Mouse (Mus musculus) thymus, postnatal 0 days (tissue): ENCODE measurements around the gene Rpsa. TPM values are rescaled to one million over a fixed set of nuclear protein-coding genes. Genes with fewer than 3 reads are reported as not detected.
"Not testable (repeated sequence)": the region's sequence is repeated elsewhere in the genome, so short reads cannot be mapped to it uniquely, and the experiment has no call there.

Source experiments
- DNase-seq: peaks from one replicate; pipeline ENCODE4 v3.0.0-alpha.2; 2015; ENCODE audit warnings: low spot score
- polyA plus RNA-seq: library from polyadenylated mRNA; unstranded; fragments of >200 nt; fragmentation: Nextera tagmentation; extraction: Ambion mirVana; gene quantifications from 2 replicates; pipeline ENCODE4 v1.2.1, GENCODE M21; 2015

The Rpsa gene
- polyA plus RNA-seq: 1,819 and 1,824 TPM in 2 replicates

DNA sequence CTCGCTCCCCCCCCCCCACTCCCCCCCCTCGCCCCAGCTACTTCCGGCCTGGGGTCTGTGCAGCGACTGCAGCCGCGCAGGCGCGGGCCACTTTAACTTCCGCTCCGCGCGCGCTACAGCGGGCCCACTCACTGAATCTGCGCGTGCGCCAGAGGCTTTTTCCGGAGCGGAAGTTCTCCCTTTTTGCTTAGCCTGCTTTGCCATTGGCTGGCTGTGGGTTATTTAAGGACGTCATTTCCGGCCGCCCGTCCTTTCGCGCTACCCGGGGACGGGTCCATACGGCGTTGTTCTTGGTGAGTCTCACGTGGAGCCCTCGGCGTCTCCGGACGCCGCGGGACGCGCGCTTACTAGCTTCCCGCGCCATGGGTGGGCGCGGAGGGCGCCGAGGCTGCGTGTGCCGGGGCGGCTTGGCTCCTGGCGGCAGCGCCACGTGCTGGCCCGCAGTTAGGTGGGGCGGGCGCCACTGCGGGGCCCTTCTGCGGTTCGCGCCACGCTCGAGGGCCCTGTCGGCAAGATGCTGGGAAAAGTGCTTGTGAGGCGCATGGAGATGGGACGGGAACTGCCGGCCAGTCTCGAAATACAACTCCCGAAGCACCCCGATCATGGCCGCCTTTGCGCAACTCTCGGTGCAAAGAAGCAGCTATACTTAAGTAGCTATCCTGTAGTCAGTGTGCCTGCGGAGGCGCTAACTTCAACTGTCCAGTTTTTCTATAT is at the start of gene Rpsa:
TSS of gene Rpsa (plus strand) at position 152 of the 714 bp plus-strand sequence.
- DNase-seq: peak; percentile 99

GRCm38 (mm10) chr9:120078241-120078640 is 49.2 kb upstream of the Rpsa start:
- DNase-seq: peak; percentile 50

GRCm38 (mm10) chr9:120079901-120080300 is 47.6 kb upstream of the Rpsa start:
- DNase-seq: no peak

- DNase-seq: no peak
Measured at GRCm38 (mm10) chr9:120080546-120081108, 46.9 kb upstream of the Rpsa start.

DNA sequence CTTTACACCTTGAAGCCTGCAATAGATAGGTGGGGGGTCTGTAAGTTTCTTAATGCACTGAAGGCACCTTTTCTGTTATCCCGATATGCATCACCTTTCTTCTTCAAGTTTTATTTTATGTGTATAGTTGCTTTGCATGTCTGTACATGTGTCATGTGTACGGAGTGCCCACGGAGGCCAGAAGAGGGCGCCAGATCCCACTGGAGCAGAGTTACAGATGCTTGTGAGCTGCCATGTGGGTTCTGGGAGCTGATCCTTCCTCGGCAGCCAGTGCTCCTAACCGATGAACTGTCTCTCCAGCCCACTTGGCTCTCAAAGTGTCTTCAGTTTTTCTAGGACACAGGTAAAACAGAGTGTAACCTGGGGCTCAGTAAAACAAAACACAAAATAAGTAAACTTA is 46.2 kb upstream of the Rpsa start:
- DNase-seq: no peak

- no peak for DNase-seq
Measured at GRCm38 (mm10) chr9:120081967-120082366, 45.5 kb upstream of the Rpsa start.

DNA sequence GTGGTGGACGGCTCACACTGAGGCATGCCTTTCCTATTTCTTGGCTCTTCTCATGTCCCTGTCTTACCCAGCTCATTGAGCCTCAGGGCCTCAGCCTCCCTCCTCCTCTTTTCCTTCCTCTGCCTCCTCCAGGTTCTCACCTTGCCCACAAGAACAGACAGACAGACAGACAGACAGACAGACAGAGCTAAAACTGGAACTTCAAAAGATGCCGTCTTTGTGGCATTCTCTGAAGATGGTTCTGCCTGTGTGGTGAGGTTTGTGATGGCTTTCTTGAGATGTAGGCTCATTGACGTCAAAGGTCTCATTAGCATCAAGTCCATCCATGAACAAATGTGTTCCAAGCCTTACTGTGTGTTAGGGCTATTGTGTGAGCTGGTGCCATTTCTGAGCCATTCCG is 44.8 kb upstream of the Rpsa start:
- DNase-seq: no peak

- DNase-seq: no peak
Measured at GRCm38 (mm10) chr9:120083158-120083894, 44.2 kb upstream of the Rpsa start.

DNA sequence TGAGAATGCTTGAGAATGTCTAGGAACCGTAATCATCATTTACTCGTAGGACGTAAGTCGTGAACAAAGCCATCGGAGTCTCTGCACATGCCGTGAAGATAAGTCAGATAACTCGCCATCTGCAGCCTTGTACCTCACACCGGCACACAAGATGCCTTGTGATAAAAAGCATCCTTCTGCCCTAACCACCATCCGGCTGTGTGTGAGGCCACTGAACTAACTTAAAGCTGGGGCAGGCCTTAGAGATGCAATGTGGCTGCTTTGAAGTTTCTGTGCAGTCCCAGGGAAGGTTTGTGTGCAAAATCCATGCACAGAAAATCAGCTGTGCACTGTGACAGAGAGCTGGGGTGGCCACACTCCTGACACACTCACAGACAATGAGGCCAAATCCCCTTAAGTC is 43.1 kb upstream of the Rpsa start:
- DNase-seq: peak; percentile 54

DNA sequence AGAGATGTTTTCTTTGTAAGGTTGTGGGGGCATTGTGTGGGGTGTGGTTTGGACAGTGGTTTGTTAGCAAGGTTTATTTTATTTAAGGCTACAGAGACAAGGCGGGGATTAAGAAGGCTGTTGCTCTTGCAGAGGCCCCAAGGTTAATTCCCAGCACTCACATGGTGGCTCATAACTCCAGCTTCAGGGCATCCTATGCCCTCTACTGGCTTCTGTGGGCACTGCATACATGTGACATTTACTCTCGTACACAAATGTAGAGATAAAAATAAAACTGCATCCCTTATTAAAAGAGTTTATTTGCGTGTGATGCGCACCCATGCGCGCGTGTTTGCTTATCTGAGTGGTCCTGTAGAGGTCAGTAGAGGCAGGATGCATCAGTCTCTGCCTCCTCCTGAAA is 38.4 kb upstream of the Rpsa start:
- DNase-seq: no peak

- DNase-seq: no peak
Measured at GRCm38 (mm10) chr9:120091086-120091485, 36.4 kb upstream of the Rpsa start.

DNA sequence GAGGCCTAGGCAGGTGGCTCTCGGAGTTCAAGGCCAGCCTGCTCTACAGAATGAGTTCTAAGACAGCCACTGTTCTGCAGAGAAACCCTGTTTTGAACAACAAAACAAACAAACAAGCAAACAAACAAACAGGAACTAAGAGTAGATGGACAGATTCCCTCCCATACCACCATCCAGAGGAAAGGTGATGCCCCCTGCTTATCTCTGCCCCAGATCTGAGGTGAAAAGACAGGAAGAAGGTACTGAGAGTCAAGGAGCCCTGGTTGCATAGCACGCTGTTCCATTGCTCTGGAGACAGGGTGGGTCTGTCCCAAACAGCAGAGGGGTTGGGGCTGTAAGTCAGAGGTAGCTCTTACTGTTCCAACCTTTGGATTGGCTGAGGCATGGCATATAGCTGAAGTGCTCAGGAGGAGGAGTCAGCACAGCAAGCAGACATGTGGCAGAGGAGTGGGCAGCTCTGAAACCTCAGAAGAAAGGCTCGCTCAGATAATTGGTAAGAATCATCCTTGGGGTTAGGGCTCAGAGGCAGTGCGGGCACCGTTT is 35.7 kb upstream of the Rpsa start, which contains the start of gene Ccr8:
TSS of gene Ccr8 (plus strand) at position 419 of the 543 bp plus-strand sequence.
- no peak for DNase-seq

- DNase-seq: no peak
Measured at GRCm38 (mm10) chr9:120093701-120094100, 33.8 kb upstream of the Rpsa start.

DNA sequence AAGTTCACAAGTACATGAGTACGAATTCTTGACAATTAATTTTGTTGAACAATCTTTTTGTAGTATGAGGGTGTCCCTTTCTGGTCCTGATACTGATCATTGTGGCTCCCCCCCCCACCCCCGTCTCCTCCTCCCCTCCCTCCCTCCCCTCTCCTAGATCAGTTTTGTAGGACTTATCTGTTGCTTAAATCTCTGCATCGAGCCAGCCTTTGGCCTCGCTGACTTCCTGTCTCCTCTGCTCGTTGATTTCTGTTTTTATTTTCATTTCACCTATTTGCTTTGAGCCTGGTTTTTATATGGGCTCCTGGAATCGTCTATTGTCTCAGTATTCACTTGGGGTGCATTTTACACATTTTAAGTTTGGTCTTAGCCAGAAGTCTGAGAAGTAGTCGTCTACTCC is 31.6 kb upstream of the Rpsa start:
- peak; percentile 35 for DNase-seq

DNA sequence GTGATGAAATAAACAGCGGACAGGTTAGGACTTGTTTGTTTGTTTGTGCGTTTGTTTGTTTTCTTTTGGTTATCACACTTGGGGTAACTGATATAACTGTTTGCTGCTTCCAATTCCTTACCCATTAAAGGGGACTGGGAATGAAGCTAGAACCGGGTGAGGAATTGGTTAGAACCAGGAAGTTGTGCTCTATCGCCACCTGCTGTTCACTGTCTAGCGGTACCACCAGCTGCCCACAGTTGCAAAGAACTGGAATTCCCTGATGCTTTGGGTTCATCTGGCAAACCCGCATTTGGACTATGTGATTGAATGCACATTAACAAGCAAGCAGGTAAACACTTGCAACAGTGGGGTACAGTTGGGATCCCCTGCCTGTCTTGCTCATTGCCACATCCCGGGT is 28.8 kb upstream of the Rpsa start:
- DNase-seq: peak; percentile 58

DNA sequence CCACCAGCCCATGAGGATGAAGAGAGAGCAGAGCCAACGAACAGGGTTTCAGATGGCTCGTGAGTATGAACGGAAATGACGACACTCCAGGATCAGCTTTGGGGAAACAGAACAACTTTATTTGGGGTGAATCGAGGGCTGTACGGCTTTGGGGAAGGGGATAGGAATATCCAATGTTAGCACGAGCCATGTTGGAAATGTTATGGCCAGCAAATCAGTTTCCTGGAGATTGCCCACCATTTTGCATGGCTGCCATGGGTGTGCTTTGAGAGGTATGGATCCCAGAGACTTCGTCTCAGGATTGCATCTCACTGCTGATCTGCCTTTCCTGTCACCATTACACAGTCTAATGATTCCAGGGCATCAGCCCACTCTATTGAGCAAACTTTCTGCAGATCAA is 28.2 kb upstream of the Rpsa start:
- DNase-seq: no peak

GRCm38 (mm10) chr9:120101165-120101564 is 26.3 kb upstream of the Rpsa start:
- no peak for DNase-seq

DNA sequence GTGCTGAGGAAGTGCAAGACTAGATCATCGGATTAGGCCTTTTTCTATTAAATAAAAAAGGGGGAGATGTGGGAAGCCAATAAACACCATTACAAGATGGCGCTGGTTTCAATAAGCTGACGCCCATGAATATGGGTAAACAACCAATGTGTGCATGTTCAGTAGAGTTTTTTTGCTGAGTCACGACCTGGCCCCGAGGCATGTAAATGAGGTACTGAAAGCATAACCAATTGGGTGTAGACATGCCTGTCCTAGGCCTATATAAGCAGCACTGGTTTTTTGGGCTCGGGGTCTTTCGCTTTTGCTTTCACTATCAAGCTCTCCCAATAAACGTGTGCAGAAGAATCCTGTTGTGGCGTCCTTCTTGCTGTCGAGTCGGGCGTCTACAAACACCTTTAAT is 18.5 kb upstream of the Rpsa start:
- DNase-seq: not testable (repeated sequence)

- DNase-seq: peak; percentile 93
Measured at GRCm38 (mm10) chr9:120110211-120111018, 17.1 kb upstream of the Rpsa start, which contains the start of gene Slc25a38. Slc25a38 (plus strand) TSS chr9:120110374.

- no peak for DNase-seq
Measured at GRCm38 (mm10) chr9:120111156-120111945, 16.1 kb upstream of the Rpsa start.
